Mouse (Mus musculus) lung, embryonic 14.5 days (tissue): ENCODE measurements around the gene Tmem110. TPM values are rescaled to one million over a fixed set of nuclear protein-coding genes. Genes with fewer than 3 reads are reported as not detected.

Experiments used
- ATAC-seq: fragments of 200-750 bp; cut with Nextera tagmentation; 2 replicates; pipeline ENCODE4 v1.8.0; 2017; ENCODE audit warnings: mild to moderate bottlenecking, moderate TSS enrichment, moderate library complexity; ENCODE audit not compliant: insufficient read depth
- DNase-seq: peaks from one replicate; pipeline ENCODE4 v3.0.0-alpha.2; 2015
- H3K27ac ChIP-seq: fragments of 300-500 bp; sonication (generic); 2 replicates; pipeline ENCODE4 v1.5.1; 2014; ENCODE audit warnings: low read depth, mild to moderate bottlenecking, moderate library complexity
- H3K27me3 ChIP-seq: fragments of 300-500 bp; sonication (generic); 2 replicates; pipeline ENCODE4 v1.6.1; 2014; ENCODE audit warnings: low read length, control low read depth; ENCODE audit not compliant: insufficient read depth
- H3K36me3 ChIP-seq: fragments of 300-500 bp; sonication (generic); 2 replicates; pipeline ENCODE4 v1.6.1; 2014; ENCODE audit warnings: control low read depth; ENCODE audit not compliant: insufficient read depth
- H3K4me1 ChIP-seq: fragments of 300-500 bp; sonication (generic); 2 replicates; pipeline ENCODE4 v1.6.1; 2014; ENCODE audit warnings: antibody characterized with exemption, control low read depth; ENCODE audit not compliant: insufficient read depth
- H3K4me2 ChIP-seq: fragments of 300-500 bp; sonication (generic); 2 replicates; pipeline ENCODE4 v1.6.1; 2014; ENCODE audit warnings: mild to moderate bottlenecking
- H3K4me3 ChIP-seq: fragments of 300-500 bp; sonication (generic); 2 replicates; pipeline ENCODE4 v1.5.1; 2014; ENCODE audit warnings: low read depth, low read length
- H3K9ac ChIP-seq: fragments of 300-500 bp; sonication (generic); 2 replicates; pipeline ENCODE4 v1.6.1; 2014
- H3K9me3 ChIP-seq: fragments of 300-500 bp; sonication (generic); 2 replicates; pipeline ENCODE4 v1.6.1; 2016; ENCODE audit warnings: low read depth, low read length, control low read depth
- CTCF ChIP-seq: IDR thresholded peaks from 2 replicates; pipeline ENCODE4 v1.5.1; 2016; ENCODE audit warnings: antibody characterized with exemption, low read depth
- WGBS: fragments of 180-500 bp; shearing (Covaris S2); extraction: QIAGEN DNeasy Blood & Tissue Kit; methylation state at CpG from one replicate; pipeline ENCODE4 v1.1.7; 2014; 5-methylcytosine and 5-hydroxymethylcytosine counted together
- polyA plus RNA-seq: library from polyadenylated mRNA; unstranded; fragments of >200 nt; fragmentation: Nextera tagmentation; extraction: Ambion mirVana; gene quantifications from 2 replicates; pipeline ENCODE4 v1.2.1, GENCODE M21; 2014

The Tmem110 gene
- 32.2 and 33.7 TPM in 2 replicates for polyA plus RNA-seq

GRCm38 (mm10) chr14:30825476-30826131, at the start of gene Tmem110:
Gene Tmem110, plus strand, starts transcription at chr14:30825590.
- peak within 1 kb of the TSS; percentile 79 for H3K4me3 ChIP-seq
- no peaks in the 10 kb centered on the region for H3K27me3 ChIP-seq
- H3K36me3 ChIP-seq, result no peaks in the 10 kb centered on the region
- no peaks in the 10 kb centered on the region for H3K9me3 ChIP-seq
- H3K4me2 ChIP-seq, result peak within 1 kb of the TSS; percentile 88
- DNase-seq (peak; percentile 90), ATAC-seq (peak; percentile 91)
- under 1% methylated on average over 67 of the region's 68 CpGs for WGBS
- H3K4me1 ChIP-seq, result peaks cover 31% of the 10 kb centered on the region
- TF ChIP-seq CTCF, result peak; percentile 18
- H3K9ac ChIP-seq, result peak within 1 kb of the TSS; percentile 78
- peak within 1 kb of the TSS; percentile 36; the same call in 1 of the 2 replicates for H3K27ac ChIP-seq

GRCm38 (mm10) chr14:30784614-30785013, 40.8 kb upstream of the Tmem110 start:
- peaks cover 15% of the 10 kb centered on the region for H3K36me3 ChIP-seq
- H3K4me1 ChIP-seq, result no peaks in the 10 kb centered on the region
- TF ChIP-seq CTCF, result no peak
- DNase-seq (no peak), ATAC-seq (no peak)
- WGBS, result 94% methylated on average over 6 of the region's 6 CpGs
- no peak overlapping the region for H3K4me2 ChIP-seq
- H3K9me3 ChIP-seq, result no peaks in the 10 kb centered on the region
- H3K27ac ChIP-seq, result no peak overlapping the region
- no peaks in the 10 kb centered on the region for H3K27me3 ChIP-seq
- no peak overlapping the region for H3K4me3 ChIP-seq
- no peak overlapping the region for H3K9ac ChIP-seq

- ATAC-seq (no peak), DNase-seq (no peak)
- WGBS, result 48% methylated on average over 1 of the region's 1 CpGs
- no peaks in the 10 kb centered on the region for H3K9me3 ChIP-seq
- no peak overlapping the region for H3K27ac ChIP-seq
- H3K4me1 ChIP-seq, result no peaks in the 10 kb centered on the region
- H3K4me3 ChIP-seq, result no peak overlapping the region
- no peaks in the 10 kb centered on the region for H3K27me3 ChIP-seq
- no peak overlapping the region for H3K4me2 ChIP-seq
- peaks cover 13% of the 10 kb centered on the region for H3K36me3 ChIP-seq
- H3K9ac ChIP-seq, result no peak overlapping the region
- no peak for TF ChIP-seq CTCF
Measured at GRCm38 (mm10) chr14:30789471-30789870, 35.9 kb upstream of the Tmem110 start.

DNA sequence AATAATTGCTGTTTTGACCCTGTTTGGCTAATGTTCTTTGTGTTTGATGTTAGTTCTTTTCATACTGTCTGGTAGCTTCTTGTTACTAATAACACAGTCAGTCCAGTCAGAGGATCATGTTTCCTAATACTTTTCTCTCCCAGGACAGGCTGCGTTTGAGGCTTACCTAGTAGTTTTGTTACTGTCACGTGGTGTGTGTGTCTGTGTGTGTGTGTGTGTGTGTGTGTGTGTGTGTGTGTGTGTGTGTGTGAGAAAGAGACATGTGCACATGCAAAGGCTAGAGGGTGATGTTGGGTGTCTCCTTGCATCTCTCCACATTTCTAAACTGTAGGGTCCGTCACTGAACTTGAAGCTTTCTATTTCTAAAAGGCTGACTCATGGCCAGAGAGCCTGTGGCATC, 32.5 kb upstream of the Tmem110 start:
- TF ChIP-seq CTCF, result no peak
- H3K27me3 ChIP-seq, result no peaks in the 10 kb centered on the region
- no peak overlapping the region for H3K27ac ChIP-seq
- no peak overlapping the region for H3K4me3 ChIP-seq
- WGBS, result 87% methylated on average over 3 of the region's 3 CpGs
- H3K36me3 ChIP-seq, result 0 out of 2 replicates have a peak, but pooled peaks cover 11% of the 10 kb centered on the region
- no peak overlapping the region for H3K9ac ChIP-seq
- H3K4me1 ChIP-seq, result no peaks in the 10 kb centered on the region
- H3K9me3 ChIP-seq, result no peaks in the 10 kb centered on the region
- H3K4me2 ChIP-seq, result no peak overlapping the region
- no peak for DNase-seq
- ATAC-seq, result no peak

GRCm38 (mm10) chr14:30801756-30802155, 23.6 kb upstream of the Tmem110 start:
- Histone ChIP-seq H3K27ac (no peak overlapping the region), H3K4me1 (no peaks in the 10 kb centered on the region)

GRCm38 (mm10) chr14:30821136-30821535, 4.3 kb upstream of the Tmem110 start:
- TF ChIP-seq CTCF, result no peak
- WGBS, result 65% methylated on average over 3 of the region's 3 CpGs
- H3K27ac ChIP-seq, result no peak overlapping the region
- H3K4me3 ChIP-seq, result no peak overlapping the region
- no peak overlapping the region for H3K4me2 ChIP-seq
- no peaks in the 10 kb centered on the region for H3K9me3 ChIP-seq
- no peak overlapping the region for H3K9ac ChIP-seq
- H3K27me3 ChIP-seq, result no peaks in the 10 kb centered on the region
- ATAC-seq (no peak), DNase-seq (no peak)
- no peaks in the 10 kb centered on the region for H3K4me1 ChIP-seq
- peaks cover 22% of the 10 kb centered on the region for H3K36me3 ChIP-seq

More at GRCm38 (mm10) chr14:30801756-30802155, 23.6 kb upstream of the Tmem110 start:
- Histone ChIP-seq H3K9ac (no peak overlapping the region), H3K4me2 (no peak overlapping the region), H3K9me3 (no peaks in the 10 kb centered on the region), H3K4me3 (no peak overlapping the region), H3K36me3 (0 out of 2 replicates have a peak, but pooled peaks cover 21% of the 10 kb centered on the region), H3K27me3 (no peaks in the 10 kb centered on the region)
- 65% methylated on average over 2 of the region's 2 CpGs for WGBS
- DNase-seq (no peak), ATAC-seq (no peak)
- no peak for TF ChIP-seq CTCF

DNA sequence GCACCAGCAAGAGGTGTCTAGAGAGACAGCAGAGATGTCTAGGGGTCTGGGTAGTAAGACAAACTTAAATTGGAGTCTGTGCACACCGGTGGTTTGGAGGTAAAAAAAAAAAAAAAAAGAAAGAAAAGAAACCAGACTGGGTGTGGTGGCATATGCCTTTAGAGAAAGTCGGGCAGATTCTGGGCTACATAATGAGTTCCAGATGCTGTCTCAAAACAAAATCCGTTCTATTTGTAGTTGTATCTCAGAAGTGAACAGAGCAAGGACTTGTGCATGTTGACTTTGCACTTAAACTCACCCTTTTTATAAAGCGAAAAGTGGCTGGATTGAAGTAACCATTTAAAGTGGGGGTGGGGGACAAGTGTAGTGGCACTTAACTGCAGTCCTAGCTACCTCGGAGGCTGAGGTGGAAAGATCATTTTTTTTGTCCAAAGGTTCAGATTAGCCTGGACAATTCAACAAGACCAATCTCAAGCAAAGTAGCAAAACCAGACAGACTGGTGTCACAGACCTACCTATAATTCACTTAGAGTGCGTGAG, 864 bp upstream of the Tmem110 start:
- DNase-seq, result peak; percentile 21

More for the DNA sequence above, 864 bp upstream of the Tmem110 start:
- peak overlapping the region; percentile 88; the same call in 1 of the 2 replicates for H3K4me2 ChIP-seq
- no peaks in the 10 kb centered on the region for H3K9me3 ChIP-seq
- H3K9ac ChIP-seq, result no peak overlapping the region
- no peaks in the 10 kb centered on the region for H3K27me3 ChIP-seq
- H3K27ac ChIP-seq, result peak overlapping the region; percentile 2; the same call in 1 of the 2 replicates
- TF ChIP-seq CTCF, result no peak
- ATAC-seq, result no peak
- H3K4me1 ChIP-seq, result peaks cover 23% of the 10 kb centered on the region
- WGBS, result 38% methylated on average over 6 of the region's 6 CpGs
- H3K36me3 ChIP-seq, result no peaks in the 10 kb centered on the region
- no peak overlapping the region for H3K4me3 ChIP-seq
